Mouse (Mus musculus): ENCODE data around the gene Rbfox2. TPM values are rescaled to one million over a fixed set of nuclear protein-coding genes. Genes with fewer than 3 reads are reported as not detected.

The Rbfox2 gene
- polyA plus RNA-seq, 1 experiment, result 18.7 TPM

DNA sequence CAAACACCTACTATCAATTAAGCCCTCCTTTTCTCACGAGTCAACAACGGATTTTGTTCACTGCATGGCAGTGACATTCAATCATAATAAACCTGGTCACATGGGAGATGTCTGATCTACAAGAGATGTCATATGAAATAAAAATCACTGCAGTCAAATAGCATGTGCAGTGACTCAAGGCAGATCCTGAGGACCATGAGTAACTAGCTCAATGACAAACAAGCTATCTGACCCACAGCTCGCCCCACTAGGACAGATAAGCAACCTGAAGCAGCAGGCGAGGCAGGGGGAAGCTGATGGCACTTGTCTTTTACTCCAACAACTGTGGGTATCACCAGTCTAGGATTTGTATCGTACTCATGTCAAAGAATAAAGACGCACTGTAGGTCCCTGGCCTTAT lies 14.4 kb downstream of the Rbfox2 start:
- 80% methylated on average over 6 of the region's 6 CpGs for WGBS
- H3K4me3 ChIP-seq (ENCODE audit: insufficient read depth, low read depth, low read length), result no peak overlapping the region
- H3K27ac ChIP-seq (ENCODE audit: insufficient read depth, low read depth, low read length), result no peak overlapping the region
- no peak for DNase-seq
- H3K36me3 ChIP-seq (ENCODE audit: control insufficient read depth, insufficient read depth, low read length), result no peaks in the 10 kb centered on the region
- TF ChIP-seq CTCF (conservative IDR thresholded peaks at IDR 0.05; ENCODE audit: insufficient read depth, insufficient read length, low read depth, low read length) (no peak), POLR2A (IDR thresholded peaks at IDR 0.05; ENCODE audit: low read depth, low read length) (no peak)
- peaks cover 10% of the 10 kb centered on the region for H3K4me1 ChIP-seq (ENCODE audit: control insufficient read depth, insufficient read depth, low read length)
- no peaks in the 10 kb centered on the region for H3K27me3 ChIP-seq (replicated peaks; ENCODE audit: control insufficient read depth, insufficient read depth, low read length)

DNA sequence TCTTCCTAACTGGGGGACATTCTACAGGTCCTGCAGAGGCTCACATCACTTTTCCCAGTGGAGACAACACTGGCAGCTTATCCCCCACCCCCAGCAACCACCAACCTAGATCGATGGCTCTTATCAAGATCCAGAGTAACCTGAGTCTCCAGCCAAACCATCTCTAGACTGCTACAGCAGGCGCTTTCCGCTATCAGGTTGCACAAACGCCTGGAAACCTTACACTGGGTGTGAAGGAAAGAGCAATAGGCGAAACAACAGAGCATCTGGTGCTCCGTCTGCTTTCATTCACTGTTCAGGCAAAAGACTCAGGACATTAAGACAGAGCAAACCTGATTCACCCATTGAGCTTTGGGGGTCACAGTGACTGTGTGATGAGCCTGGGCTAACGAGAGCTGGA lies 15.3 kb downstream of the Rbfox2 start:
- no peak for TF ChIP-seq POLR2A (IDR thresholded peaks at IDR 0.05; ENCODE audit: low read depth, low read length)
- Histone ChIP-seq H3K36me3 (ENCODE audit: control insufficient read depth, insufficient read depth, low read length) (no peaks in the 10 kb centered on the region), H3K4me1 (ENCODE audit: control insufficient read depth, insufficient read depth, low read length) (peaks cover 10% of the 10 kb centered on the region), H3K27me3 (replicated peaks; ENCODE audit: control insufficient read depth, insufficient read depth, low read length) (no peaks in the 10 kb centered on the region), H3K4me3 (ENCODE audit: insufficient read depth, low read depth, low read length) (no peak overlapping the region), H3K27ac (ENCODE audit: insufficient read depth, low read depth, low read length) (no peak overlapping the region)
- DNase-seq, result no peak
- 69% methylated on average over 7 of the region's 7 CpGs for WGBS

DNA sequence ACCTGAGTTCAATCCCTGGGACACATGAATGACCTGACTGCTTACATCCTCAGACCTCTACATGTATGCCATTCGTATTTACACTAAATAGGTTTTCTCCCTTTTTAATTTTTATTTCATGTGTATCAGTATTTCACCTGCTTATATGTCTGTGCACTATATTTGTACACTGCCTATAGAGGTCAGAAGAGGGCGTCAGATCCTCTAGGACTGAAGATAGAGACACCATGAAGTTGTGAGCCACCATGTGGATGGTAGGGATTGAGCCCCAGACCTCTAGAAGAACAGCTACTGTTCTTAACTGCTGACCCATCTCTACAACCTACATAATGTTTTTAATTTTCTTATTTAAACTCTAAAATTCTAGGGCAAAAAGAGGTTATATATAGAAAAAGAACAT lies 16.5 kb downstream of the Rbfox2 start:
- WGBS, result 85% methylated on average over 2 of the region's 2 CpGs
- no peak for DNase-seq
- Histone ChIP-seq H3K4me1 (ENCODE audit: control insufficient read depth, insufficient read depth, low read length) (peaks cover 10% of the 10 kb centered on the region), H3K27ac (ENCODE audit: insufficient read depth, low read depth, low read length) (no peak overlapping the region), H3K36me3 (ENCODE audit: control insufficient read depth, insufficient read depth, low read length) (no peaks in the 10 kb centered on the region), H3K4me3 (ENCODE audit: insufficient read depth, low read depth, low read length) (no peak overlapping the region), H3K27me3 (replicated peaks; ENCODE audit: control insufficient read depth, insufficient read depth, low read length) (no peaks in the 10 kb centered on the region)
- TF ChIP-seq POLR2A (IDR thresholded peaks at IDR 0.05; ENCODE audit: low read depth, low read length) (no peak), CTCF (conservative IDR thresholded peaks at IDR 0.05; ENCODE audit: insufficient read depth, insufficient read length, low read depth, low read length) (no peak)

DNA sequence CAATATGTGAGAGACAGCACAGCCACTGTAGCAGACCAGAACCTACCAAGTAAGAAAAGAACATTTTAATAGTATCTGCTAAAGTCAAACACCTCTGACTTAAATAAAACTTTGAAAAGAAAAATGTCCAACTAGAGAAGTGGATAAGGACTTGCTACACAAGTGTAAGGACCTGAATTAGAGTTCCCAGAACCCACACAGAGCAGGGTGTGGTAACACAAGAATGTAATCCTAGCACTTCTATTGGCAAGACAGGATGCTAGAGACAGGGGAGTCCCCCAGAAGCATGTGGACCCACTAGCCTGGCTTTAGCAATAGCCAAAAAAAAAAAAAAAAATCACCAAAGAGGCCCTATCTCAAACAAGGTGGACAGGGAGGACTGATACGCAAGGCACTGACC lies 26.7 kb downstream of the Rbfox2 start:
- H3K4me3 ChIP-seq (ENCODE audit: insufficient read depth, low read depth, low read length), result no peak overlapping the region
- WGBS, result 96% methylated on average over 1 of the region's 1 CpGs

DNA sequence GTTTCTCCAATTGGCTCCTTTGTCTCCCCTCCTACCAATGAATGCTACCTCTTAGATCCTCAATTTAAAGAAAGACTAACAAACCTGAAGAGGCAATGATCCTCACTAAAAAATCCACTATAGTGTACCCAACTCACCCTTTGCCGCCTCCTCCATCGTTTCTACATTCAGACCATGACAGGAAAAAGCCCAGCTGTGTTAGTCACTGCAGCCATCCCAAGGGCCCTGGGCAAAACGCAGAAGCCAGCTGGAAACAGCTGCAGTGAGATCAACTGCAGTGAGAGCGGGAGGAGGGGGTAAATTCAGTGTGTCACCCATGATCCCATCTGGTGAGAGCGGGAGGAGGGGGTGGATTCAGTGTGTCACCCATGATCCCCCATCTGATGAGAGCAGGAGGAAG lies 28.0 kb downstream of the Rbfox2 start:
- Histone ChIP-seq H3K27me3 (replicated peaks; ENCODE audit: control insufficient read depth, insufficient read depth, low read length) (no peaks in the 10 kb centered on the region), H3K4me3 (ENCODE audit: insufficient read depth, low read depth, low read length) (no peak overlapping the region), H3K27ac (ENCODE audit: insufficient read depth, low read depth, low read length) (no peak overlapping the region), H3K36me3 (ENCODE audit: control insufficient read depth, insufficient read depth, low read length) (no peaks in the 10 kb centered on the region), H3K4me1 (ENCODE audit: control insufficient read depth, insufficient read depth, low read length) (peaks cover 6% of the 10 kb centered on the region; the same call in 1 of the 2 replicates)
- no peak for DNase-seq
- WGBS, result 64% methylated on average over 5 of the region's 5 CpGs
- TF ChIP-seq POLR2A (IDR thresholded peaks at IDR 0.05; ENCODE audit: low read depth, low read length) (no peak), CTCF (conservative IDR thresholded peaks at IDR 0.05; ENCODE audit: insufficient read depth, insufficient read length, low read depth, low read length) (no peak)

More for the DNA sequence above, 26.7 kb downstream of the Rbfox2 start:
- no peak for TF ChIP-seq POLR2A (IDR thresholded peaks at IDR 0.05; ENCODE audit: low read depth, low read length)
- no peak for TF ChIP-seq CTCF (conservative IDR thresholded peaks at IDR 0.05; ENCODE audit: insufficient read depth, insufficient read length, low read depth, low read length)
- DNase-seq, result no peak
- no peaks in the 10 kb centered on the region for H3K27me3 ChIP-seq (replicated peaks; ENCODE audit: control insufficient read depth, insufficient read depth, low read length)
- no peaks in the 10 kb centered on the region for H3K36me3 ChIP-seq (ENCODE audit: control insufficient read depth, insufficient read depth, low read length)
- H3K27ac ChIP-seq (ENCODE audit: insufficient read depth, low read depth, low read length), result no peak overlapping the region
- peaks cover 6% of the 10 kb centered on the region; the same call in 1 of the 2 replicates for H3K4me1 ChIP-seq (ENCODE audit: control insufficient read depth, insufficient read depth, low read length)

DNA sequence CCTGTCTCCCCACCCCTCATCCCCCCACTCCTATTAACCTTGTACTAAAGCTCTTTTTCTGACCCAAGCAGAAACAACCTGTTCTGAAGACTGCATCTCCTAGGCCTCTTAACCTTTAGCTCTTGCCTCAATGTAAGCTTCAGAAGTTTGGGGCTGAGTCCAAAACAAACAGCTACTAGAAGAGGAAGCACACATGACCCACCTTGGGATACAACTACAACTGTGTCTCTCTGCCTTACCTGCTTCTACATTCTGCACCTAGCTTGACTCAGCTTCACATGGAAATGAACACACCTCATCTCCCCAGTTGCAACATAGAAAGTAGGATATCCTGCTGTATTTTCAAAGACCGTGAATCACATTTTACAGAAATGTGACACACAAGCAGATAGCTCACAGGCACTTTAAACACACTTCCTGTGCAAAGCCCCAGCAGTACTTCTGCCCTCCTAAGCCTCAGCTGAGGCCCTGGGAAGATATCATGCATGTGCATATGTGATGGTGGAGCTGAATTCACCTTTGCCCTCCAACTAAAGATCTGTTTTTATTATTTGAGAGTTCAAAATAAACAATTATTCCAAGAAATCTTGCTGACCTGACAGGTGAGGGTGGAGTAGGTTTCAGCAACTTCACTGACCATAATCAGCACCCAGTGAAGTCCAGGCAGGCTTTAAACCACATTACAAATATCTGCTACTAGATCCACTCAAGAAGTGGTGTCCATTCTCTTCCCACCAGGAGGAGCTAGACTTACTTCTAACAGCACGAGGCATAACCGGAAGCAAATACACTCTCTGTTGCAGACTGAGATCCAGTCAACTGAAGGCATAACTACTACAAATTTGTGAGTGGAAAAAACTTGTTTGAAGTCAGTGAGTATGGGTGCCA lies 29.7 kb downstream of the Rbfox2 start:
- Histone ChIP-seq H3K36me3 (ENCODE audit: control insufficient read depth, insufficient read depth, low read length) (no peaks in the 10 kb centered on the region), H3K27me3 (replicated peaks; ENCODE audit: control insufficient read depth, insufficient read depth, low read length) (no peaks in the 10 kb centered on the region), H3K4me3 (ENCODE audit: insufficient read depth, low read depth, low read length) (no peak overlapping the region), H3K27ac (ENCODE audit: insufficient read depth, low read depth, low read length) (no peak overlapping the region), H3K4me1 (ENCODE audit: control insufficient read depth, insufficient read depth, low read length) (peaks cover 6% of the 10 kb centered on the region; the same call in 1 of the 2 replicates)
- DNase-seq, result peak; percentile 58
- TF ChIP-seq POLR2A (IDR thresholded peaks at IDR 0.05; ENCODE audit: low read depth, low read length) (no peak), CTCF (conservative IDR thresholded peaks at IDR 0.05; ENCODE audit: insufficient read depth, insufficient read length, low read depth, low read length) (peak; percentile 31; the same call in 1 of the 2 replicates)
- 52% methylated on average over 3 of the region's 3 CpGs for WGBS

DNA sequence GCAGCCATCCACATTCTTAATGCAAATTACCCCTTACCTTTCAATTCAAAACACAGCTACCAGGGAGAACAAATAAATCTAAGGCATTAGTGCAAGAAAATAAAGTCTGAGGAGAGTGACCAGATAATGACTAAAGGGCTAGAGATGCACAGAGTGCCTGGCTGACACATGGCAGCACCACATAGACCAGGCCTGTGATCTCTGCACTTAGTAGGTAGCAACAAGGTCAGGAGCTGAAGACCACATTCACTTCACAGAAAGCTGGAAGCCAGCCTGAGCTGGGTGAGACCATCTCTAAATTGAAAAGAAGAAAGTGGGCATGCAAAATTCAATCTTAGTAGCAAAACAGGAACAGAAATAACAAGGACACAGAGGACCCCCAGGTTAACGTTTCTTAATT lies 30.5 kb downstream of the Rbfox2 start:
- peaks cover 6% of the 10 kb centered on the region; the same call in 1 of the 2 replicates for H3K4me1 ChIP-seq (ENCODE audit: control insufficient read depth, insufficient read depth, low read length)
- WGBS, result 71% methylated on average over 1 of the region's 1 CpGs
- no peak for DNase-seq
- no peak overlapping the region for H3K27ac ChIP-seq (ENCODE audit: insufficient read depth, low read depth, low read length)
- no peaks in the 10 kb centered on the region for H3K36me3 ChIP-seq (ENCODE audit: control insufficient read depth, insufficient read depth, low read length)
- TF ChIP-seq CTCF (conservative IDR thresholded peaks at IDR 0.05; ENCODE audit: insufficient read depth, insufficient read length, low read depth, low read length) (no peak), POLR2A (IDR thresholded peaks at IDR 0.05; ENCODE audit: low read depth, low read length) (no peak)
- no peaks in the 10 kb centered on the region for H3K27me3 ChIP-seq (replicated peaks; ENCODE audit: control insufficient read depth, insufficient read depth, low read length)
- no peak overlapping the region for H3K4me3 ChIP-seq (ENCODE audit: insufficient read depth, low read depth, low read length)
